Mouse (Mus musculus) erythroblast, embryonic 14.5 days (primary cell): Measurements from ENCODE around the gene Sult6b2.

ENCODE experiments used
- GATA1 ChIP-seq: IDR thresholded peaks from 2 replicates; pipeline ENCODE4 v1.6.1; 2012; ENCODE audit warnings: low read length, inconsistent platforms, mixed read lengths
- TAL1 ChIP-seq: IDR thresholded peaks from 3 replicates; pipeline ENCODE4 v1.6.1; 2012; ENCODE audit warnings: low read length, inconsistent platforms, mixed read lengths

DNA sequence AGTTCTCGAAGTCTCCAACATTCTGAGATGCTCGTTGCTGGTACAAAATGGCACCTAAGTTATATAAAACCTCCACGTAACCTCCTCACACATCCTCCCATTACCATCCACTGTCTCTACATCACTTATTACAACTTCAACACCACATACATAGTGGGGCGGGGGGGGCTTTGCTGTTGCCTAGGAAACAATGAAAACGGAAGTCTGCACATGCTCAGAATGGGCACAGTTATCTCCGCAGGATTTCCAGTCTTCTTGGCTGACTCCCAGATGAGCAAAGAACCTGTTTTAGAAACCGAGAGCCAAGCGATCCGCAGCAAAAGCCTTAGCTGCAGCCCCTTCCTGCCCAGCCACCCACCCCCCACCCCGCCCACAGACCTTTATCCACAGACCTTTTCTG, 14.6 kb downstream of the Sult6b2 start:
- TF ChIP-seq GATA1 (no peak), TAL1 (no peak)
